Mouse (Mus musculus): ENCODE measurements around the gene Nufip1. TPM values are rescaled to one million over a fixed set of nuclear protein-coding genes. Genes with fewer than 3 reads are reported as not detected.
A peak's percentile ranks its signal among the peaks of the same experiment; 100 is the strongest.

The Nufip1 gene
- polyA plus RNA-seq, 1 experiment from 2014 or later: 12.1 TPM

GRCm38 (mm10) chr14:76097244-76097643, 13.4 kb upstream of the Nufip1 start:
- H3K4me3 ChIP-seq: no peak overlapping the region
- H3K9me3 ChIP-seq (replicated peaks): no peaks in the 10 kb centered on the region
- WGBS (ENCODE audit: insufficient replicate concordance): 63% methylated on average over 7 of the region's 7 CpGs
- H3K36me3 ChIP-seq: peaks cover 86% of the 10 kb centered on the region
- no peak overlapping the region for H3K4me2 ChIP-seq
- H3K9ac ChIP-seq: no peak overlapping the region
- no peaks in the 10 kb centered on the region for H3K27me3 ChIP-seq (replicated peaks)
- H3K4me1 ChIP-seq: no peaks in the 10 kb centered on the region
- ATAC-seq: no peak
- no peak overlapping the region for H3K27ac ChIP-seq

GRCm38 (mm10) chr14:76097815-76098214, 12.9 kb upstream of the Nufip1 start:
- H3K27ac ChIP-seq: no peak overlapping the region
- H3K9me3 ChIP-seq (replicated peaks): no peaks in the 10 kb centered on the region
- no peak overlapping the region for H3K4me3 ChIP-seq
- no peaks in the 10 kb centered on the region for H3K4me1 ChIP-seq
- 84% methylated on average over 5 of the region's 5 CpGs for WGBS (ENCODE audit: insufficient replicate concordance)
- H3K9ac ChIP-seq: no peak overlapping the region
- no peak for ATAC-seq
- H3K27me3 ChIP-seq (replicated peaks): no peaks in the 10 kb centered on the region
- peaks cover 82% of the 10 kb centered on the region for H3K36me3 ChIP-seq
- H3K4me2 ChIP-seq: no peak overlapping the region

- WGBS (ENCODE audit: insufficient replicate concordance): 85% methylated on average over 9 of the region's 9 CpGs
- H3K9ac ChIP-seq: no peak overlapping the region
- no peaks in the 10 kb centered on the region for H3K27me3 ChIP-seq (replicated peaks)
- H3K4me3 ChIP-seq: no peak overlapping the region
- H3K9me3 ChIP-seq (replicated peaks): no peaks in the 10 kb centered on the region
- H3K36me3 ChIP-seq: peaks cover 79% of the 10 kb centered on the region
- no peak overlapping the region for H3K27ac ChIP-seq
- H3K4me1 ChIP-seq: no peaks in the 10 kb centered on the region
- no peak overlapping the region for H3K4me2 ChIP-seq
- no peak for ATAC-seq
Measured at GRCm38 (mm10) chr14:76099543-76099942, 11.1 kb upstream of the Nufip1 start.

- no peaks in the 10 kb centered on the region for H3K27me3 ChIP-seq (replicated peaks)
- H3K4me2 ChIP-seq: no peak overlapping the region
- no peak overlapping the region for H3K4me3 ChIP-seq
- no peaks in the 10 kb centered on the region for H3K9me3 ChIP-seq (replicated peaks)
- ATAC-seq: no peak
- no peak overlapping the region for H3K27ac ChIP-seq
- H3K36me3 ChIP-seq: peaks cover 70% of the 10 kb centered on the region
- WGBS (ENCODE audit: insufficient replicate concordance): 76% methylated on average over 5 of the region's 5 CpGs
- H3K4me1 ChIP-seq: peaks cover 14% of the 10 kb centered on the region
- H3K9ac ChIP-seq: no peak overlapping the region
Measured at GRCm38 (mm10) chr14:76115744-76116143, 5.1 kb downstream of the Nufip1 start.

- Histone ChIP-seq H3K9ac (no peak overlapping the region), H3K27ac (no peak overlapping the region), H3K27me3 (replicated peaks) (no peaks in the 10 kb centered on the region), H3K4me2 (no peak overlapping the region), H3K4me3 (no peak overlapping the region), H3K4me1 (no peaks in the 10 kb centered on the region), H3K36me3 (peaks cover 88% of the 10 kb centered on the region), H3K9me3 (replicated peaks) (no peaks in the 10 kb centered on the region)
- WGBS (ENCODE audit: insufficient replicate concordance): 57% methylated on average over 4 of the region's 4 CpGs
- no peak for ATAC-seq
Measured at GRCm38 (mm10) chr14:76118963-76119362, 8.3 kb downstream of the Nufip1 start.

- Histone ChIP-seq H3K4me1 (no peaks in the 10 kb centered on the region), H3K9ac (no peak overlapping the region), H3K9me3 (replicated peaks) (no peaks in the 10 kb centered on the region), H3K4me2 (no peak overlapping the region), H3K4me3 (no peak overlapping the region), H3K36me3 (peaks cover 88% of the 10 kb centered on the region), H3K27ac (no peak overlapping the region), H3K27me3 (replicated peaks) (no peaks in the 10 kb centered on the region)
- WGBS (ENCODE audit: insufficient replicate concordance): 85% methylated on average over 4 of the region's 4 CpGs
- no peak for ATAC-seq
Measured at GRCm38 (mm10) chr14:76120472-76120871, 9.8 kb downstream of the Nufip1 start.

- no peaks in the 10 kb centered on the region for H3K9me3 ChIP-seq (replicated peaks)
- no peaks in the 10 kb centered on the region for H3K4me1 ChIP-seq
- peaks cover 89% of the 10 kb centered on the region for H3K36me3 ChIP-seq
- H3K4me3 ChIP-seq: no peak overlapping the region
- H3K27ac ChIP-seq: no peak overlapping the region
- ATAC-seq: no peak
- WGBS (ENCODE audit: insufficient replicate concordance): 58% methylated on average over 6 of the region's 6 CpGs
- H3K4me2 ChIP-seq: no peak overlapping the region
- no peak overlapping the region for H3K9ac ChIP-seq
- H3K27me3 ChIP-seq (replicated peaks): no peaks in the 10 kb centered on the region
Measured at GRCm38 (mm10) chr14:76121901-76122662, 11.4 kb downstream of the Nufip1 start.

GRCm38 (mm10) chr14:76122663-76123058, 12.0 kb downstream of the Nufip1 start:
- Histone ChIP-seq H3K4me1 (no peaks in the 10 kb centered on the region), H3K27ac (no peak overlapping the region), H3K9me3 (replicated peaks) (no peaks in the 10 kb centered on the region), H3K36me3 (peaks cover 89% of the 10 kb centered on the region), H3K4me3 (no peak overlapping the region), H3K9ac (no peak overlapping the region), H3K27me3 (replicated peaks) (no peaks in the 10 kb centered on the region), H3K4me2 (no peak overlapping the region)
- WGBS (ENCODE audit: insufficient replicate concordance): 78% methylated on average over 8 of the region's 8 CpGs
- ATAC-seq: no peak

- peaks cover 93% of the 10 kb centered on the region for H3K36me3 ChIP-seq
- H3K9me3 ChIP-seq (replicated peaks): no peaks in the 10 kb centered on the region
- no peak for ATAC-seq
- 79% methylated on average over 3 of the region's 3 CpGs for WGBS (ENCODE audit: insufficient replicate concordance)
- H3K4me1 ChIP-seq: no peaks in the 10 kb centered on the region
- no peak overlapping the region for H3K9ac ChIP-seq
- no peaks in the 10 kb centered on the region for H3K27me3 ChIP-seq (replicated peaks)
- no peak overlapping the region for H3K27ac ChIP-seq
- H3K4me3 ChIP-seq: no peak overlapping the region
- no peak overlapping the region for H3K4me2 ChIP-seq
Measured at GRCm38 (mm10) chr14:76127311-76127710, 16.6 kb downstream of the Nufip1 start.

GRCm38 (mm10) chr14:76128174-76128573, 17.5 kb downstream of the Nufip1 start:
- WGBS (ENCODE audit: insufficient replicate concordance): 64% methylated on average over 4 of the region's 4 CpGs
- Histone ChIP-seq H3K4me3 (no peak overlapping the region), H3K4me1 (no peaks in the 10 kb centered on the region), H3K36me3 (peaks cover 93% of the 10 kb centered on the region), H3K27me3 (replicated peaks) (no peaks in the 10 kb centered on the region), H3K9ac (no peak overlapping the region), H3K27ac (no peak overlapping the region), H3K4me2 (no peak overlapping the region), H3K9me3 (replicated peaks) (no peaks in the 10 kb centered on the region)
- ATAC-seq: no peak

- Histone ChIP-seq H3K36me3 (peaks cover 72% of the 10 kb centered on the region), H3K9ac (no peak overlapping the region), H3K9me3 (replicated peaks) (no peaks in the 10 kb centered on the region), H3K27me3 (replicated peaks) (no peaks in the 10 kb centered on the region), H3K4me1 (no peaks in the 10 kb centered on the region), H3K4me2 (no peak overlapping the region), H3K27ac (no peak overlapping the region), H3K4me3 (no peak overlapping the region)
- no peak for ATAC-seq
- WGBS (ENCODE audit: insufficient replicate concordance): 86% methylated on average over 4 of the region's 4 CpGs
Measured at GRCm38 (mm10) chr14:76134975-76135374, 24.3 kb downstream of the Nufip1 start.

- no peaks in the 10 kb centered on the region for H3K36me3 ChIP-seq
- no peak overlapping the region for H3K27ac ChIP-seq
- peak; percentile 63 for ATAC-seq
- 46% methylated on average over 1 of the region's 1 CpGs for WGBS (ENCODE audit: insufficient replicate concordance)
- H3K4me2 ChIP-seq: peak overlapping the region; percentile 62
- no peak overlapping the region for H3K9ac ChIP-seq
- no peaks in the 10 kb centered on the region for H3K9me3 ChIP-seq (replicated peaks)
- H3K4me3 ChIP-seq: no peak overlapping the region; the same call in 1 of the 2 replicates
- no peaks in the 10 kb centered on the region for H3K27me3 ChIP-seq (replicated peaks)
- H3K4me1 ChIP-seq: peaks cover 38% of the 10 kb centered on the region
Measured at GRCm38 (mm10) chr14:76145248-76145647, 34.6 kb downstream of the Nufip1 start.

Data from liver, embryonic 12.5 days (tissue).